Mouse (Mus musculus): ENCODE data around the gene Surf1.
"Not testable (repeated sequence)": the region's sequence is repeated elsewhere in the genome, so short reads cannot be mapped to it uniquely, and the experiment has no call there.

The Surf1 gene

DNA sequence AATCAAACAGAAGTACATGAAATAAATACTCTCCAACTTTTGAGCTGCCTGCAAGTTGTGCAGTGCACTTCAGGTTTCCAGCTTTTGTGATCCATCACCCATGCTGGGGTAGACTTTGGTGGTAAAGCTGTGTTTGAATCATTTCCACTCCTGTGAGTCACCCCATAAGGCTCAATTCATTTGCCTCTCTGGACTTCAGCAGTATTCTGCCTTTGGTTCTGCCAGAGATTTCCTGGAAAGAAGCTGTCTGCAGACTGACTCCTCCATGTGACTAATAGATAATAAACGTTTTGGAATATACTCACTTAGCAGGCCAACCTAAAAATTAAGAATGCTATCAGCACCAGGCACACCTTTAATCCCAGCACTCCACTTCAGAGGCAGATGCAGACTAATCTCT lies 15.6 kb downstream of the Surf1 start:
- DNase-seq (ENCODE audit: low spot score) = no peak

GRCm38 (mm10) chr2:26895898-26896297 lies 20.4 kb downstream of the Surf1 start:
- DNase-seq (ENCODE audit: low spot score) = no peak

GRCm38 (mm10) chr2:26886170-26886569 lies 30.2 kb downstream of the Surf1 start:
- DNase-seq (ENCODE audit: low spot score) = not testable (repeated sequence)

GRCm38 (mm10) chr2:26885541-26885940 lies 30.8 kb downstream of the Surf1 start:
- DNase-seq (ENCODE audit: low spot score) = not testable (repeated sequence)

DNA sequence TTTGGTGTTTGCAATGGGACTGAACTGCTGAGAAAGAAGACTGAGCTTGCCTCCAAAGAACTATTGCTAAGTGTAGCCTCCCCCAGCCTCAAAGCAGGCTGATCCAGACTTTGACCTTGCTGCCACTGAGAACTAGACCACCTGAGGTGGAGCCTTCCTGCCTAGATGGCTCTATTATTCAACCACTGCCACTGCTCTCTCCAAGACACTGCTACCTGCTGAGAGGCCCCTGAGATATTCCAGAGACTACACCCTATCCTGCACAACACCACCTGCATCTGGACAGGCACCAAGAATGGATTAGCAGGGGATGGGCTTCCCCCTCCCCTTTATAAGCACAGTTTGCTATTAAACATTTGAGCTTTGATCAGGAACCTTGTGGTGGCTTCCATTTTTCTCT lies 37.8 kb downstream of the Surf1 start:
- no peak for DNase-seq (ENCODE audit: low spot score)

- DNase-seq (ENCODE audit: low spot score) = no peak
Measured at GRCm38 (mm10) chr2:26870666-26871065, 45.7 kb downstream of the Surf1 start.

DNA sequence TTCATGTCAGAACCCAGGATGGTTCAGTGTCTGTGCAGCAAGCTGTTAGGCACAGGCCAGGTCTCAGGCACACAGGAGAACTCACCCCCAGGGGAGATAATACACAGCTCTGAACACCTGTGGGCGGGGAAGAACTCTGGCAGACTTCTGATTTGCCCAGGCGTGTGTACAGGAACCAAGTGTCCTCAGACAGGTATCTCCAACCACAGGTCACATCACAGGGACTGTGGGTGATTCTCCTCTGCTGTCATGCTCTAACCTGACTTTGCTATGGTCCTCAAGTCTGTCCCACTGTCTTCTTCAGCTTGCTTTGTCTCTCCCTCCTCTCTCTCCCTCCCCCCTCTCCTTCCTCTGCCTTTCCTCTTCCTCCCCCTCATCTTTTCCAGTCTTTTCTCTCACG lies 51.5 kb downstream of the Surf1 start, which contains the start of gene Abo:
Gene Abo (minus strand): TSS at position 101 of the 400 bp plus-strand sequence.
- DNase-seq (ENCODE audit: low spot score) = no peak
